Mouse (Mus musculus) yolk sac, embryonic 10.5 days (tissue): ENCODE measurements at regions not wholly inside any gene's neighbourhood (a gene's known extent, or its start where the extent isn't known, plus 50 kb on each side); places are given as distances from the start of the nearest gene placed in this dataset.

Experiments
- DNase-seq: peaks from one replicate; pipeline ENCODE4 v3.0.0-alpha.2; 2017; ENCODE audit warnings: low spot score

- no peak for DNase-seq
These were observed 126.3 kb upstream of the Ednra start for GRCm38 (mm10) chr8:77850523-77850922.

GRCm38 (mm10) chr8:77870264-77870663 lies 146.0 kb upstream of the Ednra start:
- peak; percentile 9 for DNase-seq

GRCm38 (mm10) chr8:77872771-77873170 lies 148.5 kb upstream of the Ednra start:
- no peak for DNase-seq

DNA sequence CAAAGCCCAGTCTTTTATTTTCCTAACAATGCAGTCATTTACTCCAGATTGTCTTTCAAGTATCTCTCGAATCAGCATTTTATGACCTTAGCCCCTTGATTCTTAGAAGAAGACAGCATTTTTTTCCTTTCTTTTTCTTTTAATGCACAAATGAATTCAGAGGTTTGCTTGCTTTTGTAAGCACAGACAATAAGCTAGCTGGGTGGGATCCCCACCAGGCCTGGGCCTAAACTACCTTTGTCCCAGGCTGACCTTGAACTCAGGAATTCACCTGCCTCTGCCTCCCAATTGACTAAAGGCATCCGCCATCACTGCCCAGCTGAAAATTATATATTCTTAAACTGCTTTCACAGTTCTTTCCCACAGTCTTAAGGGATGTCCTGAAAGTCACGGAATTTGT lies 195.5 kb upstream of the Ednra start:
- no peak for DNase-seq

DNA sequence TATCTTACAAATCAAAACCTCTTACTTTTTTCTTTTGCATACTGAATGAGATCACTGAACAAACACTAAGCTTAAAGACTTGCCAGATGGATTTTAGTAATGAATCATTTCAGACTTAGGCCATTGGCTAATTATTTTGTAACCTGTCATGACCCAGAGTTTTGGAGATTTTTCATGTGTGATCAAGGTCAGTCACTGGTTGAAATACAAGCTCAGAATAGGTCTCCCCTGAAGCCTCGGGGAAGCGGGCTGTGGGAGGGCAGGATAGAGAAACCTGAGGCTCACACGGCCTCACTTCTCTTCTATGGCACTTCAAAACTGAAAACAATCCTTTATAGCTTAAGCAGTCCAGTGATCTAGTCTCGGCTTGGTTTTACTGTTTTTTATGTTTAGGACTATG lies 197.6 kb upstream of the Ednra start:
- no peak for DNase-seq

DNA sequence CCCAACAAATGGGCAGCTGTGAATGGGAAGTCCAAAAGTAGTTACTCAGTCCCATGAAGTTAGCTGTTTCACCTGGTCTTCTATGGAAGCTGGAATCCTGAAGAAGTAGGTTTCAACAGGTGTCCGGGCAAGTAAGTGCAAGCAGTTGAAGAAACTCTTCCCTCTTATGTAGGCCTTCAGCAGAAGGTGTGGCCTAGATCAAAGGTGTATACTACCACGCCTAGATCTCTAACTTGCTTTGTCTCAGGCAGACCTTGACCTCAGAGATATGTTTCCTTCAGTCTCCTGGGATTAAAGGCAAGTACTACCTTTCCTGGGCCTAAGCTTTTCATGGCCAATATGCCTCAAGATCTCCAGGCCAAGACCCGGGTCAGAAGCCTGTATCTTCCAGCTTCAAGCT lies 223.4 kb upstream of the Ednra start:
- no peak for DNase-seq

GRCm38 (mm10) chr8:77949640-77950039 lies 225.4 kb upstream of the Ednra start:
- DNase-seq = no peak

- no peak for DNase-seq
These were observed 234.6 kb upstream of the Ednra start for GRCm38 (mm10) chr8:77958814-77959372.

- DNase-seq = no peak
These were observed 238.9 kb upstream of the Ednra start for GRCm38 (mm10) chr8:77963102-77963698.

GRCm38 (mm10) chr8:77970378-77970777 lies 242.7 kb upstream of the Ttc29 start:
- DNase-seq = no peak

DNA sequence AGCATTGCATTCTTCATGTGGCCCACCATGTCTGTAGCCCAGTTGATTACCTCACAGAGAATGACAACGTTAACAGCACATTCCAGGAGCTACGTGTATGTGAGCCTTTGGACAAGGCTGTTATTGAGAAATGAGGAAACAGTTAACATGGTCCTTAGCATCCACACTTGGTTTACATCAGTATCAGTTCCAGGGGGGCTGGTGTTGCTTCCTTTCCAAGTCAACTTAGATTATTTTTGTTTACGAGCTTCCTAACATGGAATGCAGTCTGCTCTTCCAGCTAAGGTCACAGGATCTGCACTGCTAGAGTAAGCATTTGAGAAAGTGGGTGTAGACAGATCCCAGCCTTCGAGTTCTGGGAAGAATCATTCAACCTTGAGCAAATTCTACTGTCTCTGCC lies 239.4 kb upstream of the Ttc29 start:
- peak; percentile 23 for DNase-seq

GRCm38 (mm10) chr8:77979106-77979505 lies 234.0 kb upstream of the Ttc29 start:
- DNase-seq = no peak

- no peak for DNase-seq
These were observed 232.4 kb upstream of the Ttc29 start for GRCm38 (mm10) chr8:77980701-77981100.

DNA sequence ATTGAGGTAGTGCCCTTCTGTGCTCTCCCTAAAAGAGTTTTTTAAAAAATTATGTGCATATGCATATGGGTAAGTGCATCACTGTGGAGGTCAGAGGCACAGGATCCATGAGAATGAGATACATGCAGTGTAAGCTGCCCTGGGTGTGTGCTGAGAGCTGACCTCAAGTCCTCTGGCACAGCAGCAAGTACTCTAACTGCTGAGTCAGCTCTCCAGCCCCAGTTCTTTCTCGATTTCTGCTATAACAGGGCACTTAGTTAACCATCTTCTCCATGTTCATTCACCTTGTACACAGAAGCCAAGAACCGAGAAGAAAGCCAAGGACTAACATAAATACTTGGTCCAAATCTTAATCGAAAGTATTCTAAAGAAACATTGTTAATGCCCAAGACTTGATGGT lies 231.1 kb upstream of the Ttc29 start:
- no peak for DNase-seq

GRCm38 (mm10) chr8:77983476-77983875 lies 229.6 kb upstream of the Ttc29 start:
- DNase-seq = no peak

GRCm38 (mm10) chr8:77987237-77987636 lies 225.9 kb upstream of the Ttc29 start:
- no peak for DNase-seq

GRCm38 (mm10) chr8:77988291-77989056 lies 224.6 kb upstream of the Ttc29 start:
- no peak for DNase-seq

GRCm38 (mm10) chr8:77991050-77991449 lies 222.0 kb upstream of the Ttc29 start:
- no peak for DNase-seq

DNA sequence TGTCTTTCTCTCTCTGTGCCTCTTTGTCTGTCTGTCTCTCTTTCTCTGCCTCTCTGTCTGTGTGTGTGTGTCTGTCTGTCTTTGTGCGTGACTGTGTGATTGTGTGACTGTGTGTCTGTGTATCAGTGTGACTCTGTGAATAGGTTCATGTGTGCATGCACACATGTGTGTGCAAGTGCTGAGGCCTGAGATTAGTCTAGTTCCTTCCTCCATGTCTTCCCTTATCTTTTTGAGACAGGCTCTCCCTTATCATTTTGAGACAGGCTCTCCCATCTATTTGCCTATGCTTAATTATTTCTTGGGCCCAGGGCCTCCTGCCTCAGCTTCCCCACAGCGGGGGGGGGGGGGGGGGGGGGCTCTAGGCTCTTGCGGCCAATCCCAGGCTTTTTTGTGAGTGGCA lies 212.8 kb upstream of the Ttc29 start:
- DNase-seq = no peak

GRCm38 (mm10) chr8:78001656-78002055 lies 211.4 kb upstream of the Ttc29 start:
- no peak for DNase-seq

DNA sequence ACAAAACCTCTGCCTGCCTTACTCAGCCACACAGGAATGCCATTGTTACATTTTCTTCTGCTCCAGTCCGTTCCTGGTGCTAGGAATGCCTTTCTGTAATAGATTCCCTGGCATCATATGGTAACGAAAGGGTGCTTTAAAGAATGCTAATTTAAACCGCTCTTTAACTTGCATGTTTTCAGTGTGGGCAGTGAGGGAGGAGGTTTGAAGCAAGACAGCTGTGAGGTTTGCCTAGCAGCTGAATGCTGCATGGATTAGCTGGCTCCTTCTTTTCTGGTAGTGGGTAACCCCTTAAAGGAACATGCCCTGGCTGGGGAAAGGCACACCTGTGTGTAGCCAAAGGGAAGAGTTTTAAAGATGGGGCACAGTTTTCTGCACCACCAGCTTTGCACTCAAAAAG lies 211.0 kb upstream of the Ttc29 start:
- peak; percentile 14 for DNase-seq

GRCm38 (mm10) chr8:78003888-78004543 lies 209.1 kb upstream of the Ttc29 start:
- DNase-seq = peak; percentile 35

GRCm38 (mm10) chr8:78004891-78005290 lies 208.2 kb upstream of the Ttc29 start:
- DNase-seq = no peak
